17 mouse cellular contexts compared by ENCODE assay signal in the genomic region with DNA sequence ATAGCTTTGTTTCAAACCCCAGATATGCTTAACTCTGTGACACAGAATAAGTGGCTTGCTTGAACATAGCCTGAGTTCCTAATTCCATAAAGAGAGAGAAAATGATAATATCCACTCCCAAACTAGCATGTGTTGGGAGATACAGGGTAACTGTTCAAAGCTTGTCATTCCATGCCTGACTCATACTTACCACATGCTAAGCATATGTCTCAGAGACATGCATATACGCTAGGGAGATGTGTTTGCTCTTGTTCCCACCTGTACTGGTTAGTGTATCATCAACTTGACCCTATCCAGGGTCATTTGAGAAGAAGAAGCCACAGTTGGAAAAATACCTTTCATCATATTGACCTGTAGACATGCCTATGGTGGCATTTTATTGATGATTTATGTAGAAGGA.
"Had no signal": no experiment of that assay in that cellular context is flagged by ENCODE, and none has a peak within 500 bp of the region (broad histone marks: within the 10 kb centered on the region; RNA-seq: fewer than 3 reads in every experiment).

No protein-coding gene starts in this region.

- H3K27me3 ChIP-seq: neural tube, embryonic 12.5 days; neural tube, embryonic 13.5 days; neural tube, embryonic 15.5 days; stomach, embryonic 15.5 days had no signal

- DNase-seq: retina, postnatal 1 day; right cerebral cortex, adult 18-20 months; right cerebral cortex, postnatal 14 days; right cerebral cortex, postnatal 25 days; right cerebral cortex, postnatal 4 days; spleen, adult 18-20 months; thymus, adult 18-20 months; thymus, adult 2 months; thymus, postnatal 14 days; thymus, postnatal 25 days; thymus, postnatal 36 days; thymus, postnatal 4 days had no signal

- H3K36me3 ChIP-seq: neural tube, embryonic 12.5 days; neural tube, embryonic 13.5 days; neural tube, embryonic 15.5 days; stomach, embryonic 15.5 days had no signal

- H3K4me1 ChIP-seq: neural tube, embryonic 12.5 days; neural tube, embryonic 13.5 days; neural tube, embryonic 15.5 days; stomach, embryonic 15.5 days had no signal

- H3K9me3 ChIP-seq: neural tube, embryonic 12.5 days; neural tube, embryonic 13.5 days; neural tube, embryonic 15.5 days; stomach, embryonic 15.5 days had no signal

- H3K4me2 ChIP-seq: neural tube, embryonic 12.5 days; neural tube, embryonic 13.5 days; neural tube, embryonic 15.5 days; stomach, embryonic 15.5 days had no signal

- H3K4me3 ChIP-seq: neural tube, embryonic 12.5 days; neural tube, embryonic 13.5 days; neural tube, embryonic 15.5 days; stomach, embryonic 15.5 days had no signal

- H3K27ac ChIP-seq: neural tube, embryonic 12.5 days; neural tube, embryonic 13.5 days; neural tube, embryonic 15.5 days; stomach, embryonic 15.5 days; stomach, postnatal 0 days had no signal

- H3K9ac ChIP-seq: neural tube, embryonic 12.5 days; neural tube, embryonic 13.5 days; neural tube, embryonic 15.5 days; stomach, embryonic 15.5 days had no signal
